In genomic region chr7:65861591-65862472, GRCm38 (mm10) we compare ENCODE assay signal across 7 mouse cellular contexts. TPM values are rescaled to one million over a fixed set of nuclear protein-coding genes. Genes with fewer than 3 reads are reported as not detected.
A peak's percentile ranks its signal among the peaks of the same experiment; 100 is the strongest.
DNase-seq lines count a peak whose midpoint lies in the region; ATAC-seq and TF ChIP-seq lines count a peak whose summit lies in the region.

TSS of gene Pcsk6 (plus strand) at chr7:65861734.

- TF ChIP-seq POLR2A in small intestine, adult 2 months (IDR thresholded peaks at IDR 0.05; ENCODE audit: low read depth, low read length): no peak

- no peak for TF ChIP-seq CTCF in small intestine, adult 2 months (IDR thresholded peaks at IDR 0.05; ENCODE audit: extremely low read depth, insufficient read length, insufficient replicate concordance, low read depth, low read length)

- H3K36me3 ChIP-seq in small intestine, adult 2 months (ENCODE audit: control insufficient read depth, insufficient read depth, low read length): no peaks in the 10 kb centered on the region

- peak; percentile 27 to 42; a peak in 1 of 4 replicates for ATAC-seq in hematopoietic stem cell, adult 5-6 weeks (replicated peaks in 1 of 2; ENCODE audit: insufficient read depth in 1 of 2, low FRiP score in 2 of 2, low TSS enrichment in 1 of 2, low read depth in 1 of 2, poor library complexity in 2 of 2, severe bottlenecking in 2 of 2)

- 7% methylated on average over 103 of the region's 111 CpGs for WGBS in small intestine, adult 2 months

- no peak within 1 kb of the TSS for H3K27ac ChIP-seq in small intestine, adult 2 months (ENCODE audit: insufficient read depth, low read depth, low read length)

- H3K4me1 ChIP-seq in small intestine, adult 2 months (ENCODE audit: control insufficient read depth, insufficient read depth, insufficient read length, low read length): peaks cover 7% of the 10 kb centered on the region; the same call in 1 of the 2 replicates

- H3K27me3 ChIP-seq in small intestine, adult 2 months (ENCODE audit: control insufficient read depth, insufficient read depth, low read length): peaks cover 13% of the 10 kb centered on the region

- peak within 1 kb of the TSS; percentile 57 for H3K4me3 ChIP-seq in small intestine, adult 2 months (ENCODE audit: low read depth, low read length)

- DNase-seq in R1 (ENCODE audit: low read depth, low spot score): peak; percentile 84
- peak; percentile 62 to 68 for DNase-seq in adrenal gland, postnatal 36 days
- DNase-seq in forelimb bud, embryonic 11.5 days (ENCODE audit: low read depth, low spot score): peak; percentile 40
- peak; percentile 48 to 63 for DNase-seq in layer of hippocampus, postnatal 10 days (ENCODE audit: low spot score in 2 of 2)
- DNase-seq in lung, postnatal 14 days: peak; percentile 46

RNA-seq across cellular contexts. Expression of gene Pcsk6, which starts in this region (rescaled TPM):
- total RNA-seq in adrenal gland, postnatal 36 days (2021): 10 to 100 TPM; 19.6 to 20.5 TPM
- not detected in 2 replicates for total RNA-seq in hematopoietic stem cell, adult 5-6 weeks (2017)
- 10 to 100 TPM; 10.8 to 11.6 TPM for total RNA-seq in layer of hippocampus, postnatal 10 days (2021)
- polyA plus RNA-seq in small intestine, adult 2 months (2012; rRNA removed): 11.6 TPM in 2 replicates

Comparison
In these comparisons a context has a peak if more than half of its experiments do, and no peak if none do; other contexts are left out.
1. RNA of gene Pcsk6 (total RNA-seq): 19.6 to 20.5 TPM in adrenal gland, postnatal 36 days and 10.8 to 11.6 TPM in layer of hippocampus, postnatal 10 days; not detected in hematopoietic stem cell, adult 5-6 weeks; every median in the first group is over 10 times any median in the second.
2. Peak in ATAC-seq in hematopoietic stem cell, adult 5-6 weeks; RNA of the gene not detected or under 1 TPM.
3. Peak in every context shown above with its lines, with median percentiles within 50 percentile points of each other: DNase-seq.